Mouse (Mus musculus): ENCODE data around the gene Hadhb.

GRCm38 (mm10) chr5:30162339-30162738 lies 7.3 kb downstream of the Hadhb start:
- TF ChIP-seq CTCF (IDR thresholded peaks at IDR 0.05; ENCODE audit: low read depth, low read length), result no peak
- no peak for TF ChIP-seq GATA1 (IDR thresholded peaks at IDR 0.05; ENCODE audit: borderline replicate concordance, low read length)
- no peak for TF ChIP-seq POLR2AphosphoS5 (IDR thresholded peaks at IDR 0.05; ENCODE audit: insufficient replicate concordance, low read depth, low read length)

Measured in G1E (cell line).